Comparison of ENCODE assay signal across 8 mouse cellular contexts in the genomic region with DNA sequence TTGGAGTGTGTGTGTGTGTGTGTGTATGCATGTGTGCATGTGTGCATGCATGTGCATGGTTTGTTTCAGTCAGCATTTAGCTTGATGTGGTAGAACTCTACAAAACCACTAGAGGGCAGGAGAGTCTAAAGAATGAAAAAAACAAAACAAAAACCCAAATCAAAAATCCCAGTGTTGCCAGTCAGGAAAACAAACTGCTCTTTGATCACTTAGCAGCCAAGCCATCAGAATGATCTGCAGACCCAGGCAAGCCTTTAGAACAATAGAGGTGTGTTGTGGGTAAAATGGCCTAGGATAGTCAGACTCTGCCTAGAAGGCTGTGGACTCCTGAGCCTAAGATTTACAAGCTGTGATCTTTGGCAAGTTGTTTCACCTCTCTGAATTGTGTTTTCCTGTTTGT.
DNase-seq lines count a peak whose midpoint lies in the region; ATAC-seq and TF ChIP-seq lines count a peak whose summit lies in the region.

No protein-coding gene starts in this region.

- H3K4me3 ChIP-seq in heart, adult 2 months = no peak overlapping the region
- H3K4me3 ChIP-seq in E14TG2a.4 (replicated peaks; ENCODE audit: low read length) = no peak overlapping the region
- no peak overlapping the region for H3K4me3 ChIP-seq in limb, embryonic 11.5 days (ENCODE audit: low read depth, low read length)

- no peak overlapping the region for H3K27ac ChIP-seq in heart, adult 2 months
- H3K27ac ChIP-seq in limb, embryonic 11.5 days (replicated peaks; ENCODE audit: low read depth, low read length) = no peak overlapping the region

- no peak overlapping the region for H3K4me2 ChIP-seq in limb, embryonic 11.5 days (ENCODE audit: low read depth, severe bottlenecking)

- no peaks in the 10 kb centered on the region for H3K79me2 ChIP-seq in heart, adult 2 months (replicated peaks; ENCODE audit: control insufficient read depth, insufficient read depth, low read length)

- no peak for ATAC-seq in limb, embryonic 11.5 days (ENCODE audit: insufficient number of reproducible peaks, low FRiP score, low TSS enrichment, low read depth)
- ATAC-seq in inflammation-experienced regulatory T-cells, adult 6 months = no peak
- ATAC-seq in erythroblast, adult 5-6 weeks (replicated peaks; ENCODE audit: low FRiP score, poor library complexity, severe bottlenecking) = no peak

- TF ChIP-seq EP300 in heart, adult 2 months (IDR thresholded peaks at IDR 0.05; ENCODE audit: insufficient read depth, low read depth, low read length) = no peak

- no peaks in the 10 kb centered on the region for H3K4me1 ChIP-seq in heart, adult 2 months (ENCODE audit: control insufficient read depth, insufficient read depth, low read length)
- H3K4me1 ChIP-seq in E14TG2a.4 (replicated peaks; ENCODE audit: low read depth, low read length) = peaks cover 13% of the 10 kb centered on the region
- H3K4me1 ChIP-seq in limb, embryonic 11.5 days (ENCODE audit: control insufficient read depth, insufficient read depth, low read length) = 0 out of 2 replicates have a peak, but pooled peaks cover 2% of the 10 kb centered on the region

- no peaks in the 10 kb centered on the region for H3K27me3 ChIP-seq in heart, adult 2 months (ENCODE audit: control insufficient read depth, insufficient read depth, low read length)
- no peaks in the 10 kb centered on the region for H3K27me3 ChIP-seq in E14TG2a.4 (ENCODE audit: insufficient read depth, low read length)
- no peaks in the 10 kb centered on the region for H3K27me3 ChIP-seq in limb, embryonic 11.5 days (ENCODE audit: control insufficient read depth, insufficient read depth, low read length)

- intact Hi-C loops in heart, adult 2 months (cut with DNase I) = loop anchor here (2.0 to 10.0 kb wide), 2 partner anchors 136 to 1178 kb away; no protein-coding TSS in a partner anchor
- intact Hi-C loops in heart, postnatal 36 days (cut with DNase I) = loop anchor here (1.0 to 5.0 kb wide), 2 partner anchors 136 to 1176 kb away; no protein-coding TSS in a partner anchor

- TF ChIP-seq CTCF in heart, adult 2 months (IDR thresholded peaks at IDR 0.05) = peak; percentile 73
- peak; percentile 38 for TF ChIP-seq CTCF in E14TG2a.4 (conservative IDR thresholded peaks at IDR 0.05; ENCODE audit: low read length)

- TF ChIP-seq POLR2A in heart, adult 2 months (IDR thresholded peaks at IDR 0.05; ENCODE audit: insufficient read depth, low read depth, low read length) = no peak

- no peaks in the 10 kb centered on the region for H3K36me3 ChIP-seq in heart, adult 2 months (ENCODE audit: control insufficient read depth, insufficient read depth, low read length)
- no peaks in the 10 kb centered on the region for H3K36me3 ChIP-seq in E14TG2a.4 (ENCODE audit: insufficient read depth, low read length)
- H3K36me3 ChIP-seq in limb, embryonic 11.5 days (ENCODE audit: control insufficient read depth, insufficient read depth, low read length) = no peaks in the 10 kb centered on the region

- no peak for DNase-seq in heart, adult 2 months
- no peak for DNase-seq in heart, postnatal 36 days
- peak; percentile 70 for DNase-seq in embryo, embryonic 10 days (ENCODE audit: low spot score)
- peak; percentile 57 for DNase-seq in limb, embryonic 11.5 days (ENCODE audit: low spot score)
- DNase-seq in retina, postnatal 7 days (ENCODE audit: low read depth, low spot score) = peak; percentile 32

- peaks cover 7% of the 10 kb centered on the region; the same call in 1 of the 2 replicates for H3K9me3 ChIP-seq in E14TG2a.4 (ENCODE audit: low read length)
- no peaks in the 10 kb centered on the region for H3K9me3 ChIP-seq in limb, embryonic 11.5 days (ENCODE audit: control insufficient read depth, low read length)

- H3K9ac ChIP-seq in heart, adult 2 months (ENCODE audit: low read depth, low read length) = no peak overlapping the region
- H3K9ac ChIP-seq in limb, embryonic 11.5 days (ENCODE audit: low read length) = no peak overlapping the region

Comparison
In these comparisons a context has a peak if more than half of its experiments do, and no peak if none do; other contexts are left out.
1. DNase-seq: peak in embryo, embryonic 10 days (single experiment), limb, embryonic 11.5 days (single experiment) and retina, postnatal 7 days (single experiment); none in heart, adult 2 months (0 of 2) and heart, postnatal 36 days (0 of 2).